Mouse (Mus musculus) olfactory bulb, adult 2 months (tissue): ENCODE data around the gene Dync1i1.

Source experiments
- CTCF ChIP-seq: fragments of 200-500 bp; IDR thresholded peaks from 2 replicates; pipeline ENCODE4 v1.5.1; 2012; ENCODE audit warnings: low read depth, mild to moderate bottlenecking, low read length, moderate library complexity; ENCODE audit not compliant: insufficient read depth
- POLR2A ChIP-seq: fragments of 200-500 bp; IDR thresholded peaks from 2 replicates; pipeline ENCODE4 v1.6.1; 2012; ENCODE audit warnings: mild to moderate bottlenecking, low read depth, low read length, moderate library complexity; ENCODE audit not compliant: insufficient read depth

DNA sequence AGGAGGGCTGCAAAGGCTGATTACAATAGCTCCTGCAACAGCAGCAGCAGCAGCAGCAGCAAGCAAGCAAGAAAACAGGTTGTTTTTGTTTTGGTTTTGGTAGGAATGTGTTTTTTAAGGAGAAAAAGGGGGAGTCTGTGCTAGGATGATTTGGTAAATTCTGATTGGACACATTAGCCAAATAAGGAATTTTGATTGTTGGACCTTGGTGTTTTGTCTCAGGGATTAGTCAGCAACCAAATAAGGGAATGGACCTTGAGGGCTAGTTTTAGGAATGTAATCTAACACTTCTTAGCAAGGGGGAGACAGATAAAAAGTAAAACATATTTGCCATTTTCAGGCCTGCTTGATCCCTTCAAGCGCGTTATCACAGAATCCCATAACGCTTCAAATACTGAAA lies 45.7 kb upstream of the Dync1i1 start:
- TF ChIP-seq CTCF (no peak), POLR2A (no peak)
